Mouse (Mus musculus) T-helper 17 cell (primary cell): ENCODE measurements around the gene Cel.

Experiments
- in situ Hi-C, 2 experiments: fragments of 300-600 bp; cut with MboI, MseI; formaldehyde crosslinking; loops; 1 replicate in 1 of 2; 2 replicates in 1 of 2; pipeline ENCODE4 v1.15.1; 2025; ENCODE audit warnings: high pct_unique_total_duplicates in 2 of 2

Gene Cel

GRCm38 (mm10) chr2:28537995-28538816, 25.0 kb downstream of the Cel start:
- in situ Hi-C loops, result no loop called here

DNA sequence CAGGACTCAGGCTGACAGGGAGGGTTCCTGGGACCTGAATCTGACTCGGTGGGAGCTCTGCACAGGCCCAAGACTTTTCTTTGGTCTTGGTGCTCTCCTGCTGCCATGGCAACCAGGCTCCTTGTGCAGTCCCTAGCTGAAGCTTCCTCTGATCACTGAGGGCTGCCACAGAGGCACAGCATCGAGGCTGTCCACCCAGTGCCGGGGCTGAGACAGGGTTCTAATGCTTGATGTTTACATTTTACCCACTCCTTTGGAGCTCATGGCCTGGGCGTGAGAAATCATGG, 25.6 kb downstream of the Cel start:
- in situ Hi-C loops, result no loop called here

DNA sequence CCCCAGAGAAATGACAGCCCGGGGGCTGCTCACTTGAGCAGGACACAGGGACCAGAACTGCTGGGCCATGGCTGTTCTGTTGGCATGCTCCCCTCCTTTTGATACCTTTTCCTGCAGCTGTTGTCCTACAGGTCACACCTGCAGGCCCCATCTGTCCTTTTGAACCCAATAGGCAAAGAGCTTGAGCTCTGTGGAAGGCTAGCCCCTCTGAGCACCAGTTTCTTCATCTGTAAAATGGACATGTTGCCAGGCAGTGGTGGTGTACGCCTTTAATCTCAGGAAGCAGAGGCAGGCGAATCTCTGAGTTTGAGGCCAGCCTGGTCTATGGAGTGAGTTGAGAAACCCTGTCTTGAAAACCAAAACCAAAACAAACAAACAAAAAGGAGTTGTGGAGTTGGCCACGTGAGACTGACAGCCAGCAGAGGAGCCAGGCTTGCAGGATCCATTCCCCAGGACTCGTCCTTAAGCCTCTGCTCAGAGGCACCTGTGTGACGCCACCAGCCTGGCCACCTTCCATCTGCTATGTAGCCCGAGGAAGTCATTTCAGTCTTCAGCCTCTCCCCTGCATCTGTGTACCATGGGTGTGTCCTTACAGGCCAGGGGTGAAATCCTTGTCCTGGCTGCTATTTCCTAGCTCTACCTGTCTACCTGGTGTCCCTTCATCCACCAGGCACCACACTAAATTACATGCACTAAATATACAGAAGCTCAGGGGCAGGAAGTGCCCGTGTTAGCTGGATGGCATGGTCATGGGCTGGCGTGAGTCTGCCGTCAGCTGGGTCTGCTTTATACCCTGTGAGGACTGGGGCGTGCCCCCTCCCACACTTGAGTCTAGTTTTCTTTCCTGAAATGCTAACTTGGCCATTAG, 26.2 kb downstream of the Cel start:
- in situ Hi-C loops, result no loop called here

DNA sequence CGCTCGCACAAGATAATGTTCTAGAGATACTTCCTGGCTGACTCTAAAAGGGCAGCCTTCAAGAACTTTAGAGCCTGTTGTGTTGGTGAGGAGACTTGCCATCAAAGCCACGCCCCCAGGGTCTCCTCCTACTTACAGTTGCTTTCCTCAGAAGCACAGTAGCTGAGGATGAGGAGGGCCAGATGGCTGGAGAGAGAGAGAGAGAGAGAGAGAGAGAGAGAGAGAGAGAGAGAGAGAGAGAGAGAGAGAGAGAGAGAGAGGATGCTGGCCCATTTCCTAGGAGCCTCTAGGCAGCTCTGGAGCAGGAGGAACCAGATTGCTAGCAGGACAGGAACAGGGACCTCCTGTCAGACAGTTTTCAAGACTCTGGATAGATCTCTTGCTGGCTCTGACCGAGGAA, 27.0 kb downstream of the Cel start:
- in situ Hi-C loops, result no loop called here

- in situ Hi-C loops, result no loop called here
Measured at GRCm38 (mm10) chr2:28535650-28536049, 27.6 kb downstream of the Cel start.

DNA sequence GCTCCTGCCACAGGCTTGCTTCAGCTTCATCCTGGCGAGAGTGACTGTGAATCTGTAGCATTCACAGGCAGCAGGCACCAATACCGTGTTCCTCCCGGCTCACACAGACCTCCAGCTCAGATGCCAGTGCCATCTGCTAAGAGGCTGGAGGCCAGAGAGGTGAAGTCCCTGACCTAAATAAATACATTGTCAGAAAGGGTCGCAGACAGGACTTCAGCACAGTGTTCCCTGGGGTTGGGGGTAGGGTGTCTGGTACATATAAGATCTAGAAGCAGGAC, 28.0 kb downstream of the Cel start:
- in situ Hi-C loops, result no loop called here

DNA sequence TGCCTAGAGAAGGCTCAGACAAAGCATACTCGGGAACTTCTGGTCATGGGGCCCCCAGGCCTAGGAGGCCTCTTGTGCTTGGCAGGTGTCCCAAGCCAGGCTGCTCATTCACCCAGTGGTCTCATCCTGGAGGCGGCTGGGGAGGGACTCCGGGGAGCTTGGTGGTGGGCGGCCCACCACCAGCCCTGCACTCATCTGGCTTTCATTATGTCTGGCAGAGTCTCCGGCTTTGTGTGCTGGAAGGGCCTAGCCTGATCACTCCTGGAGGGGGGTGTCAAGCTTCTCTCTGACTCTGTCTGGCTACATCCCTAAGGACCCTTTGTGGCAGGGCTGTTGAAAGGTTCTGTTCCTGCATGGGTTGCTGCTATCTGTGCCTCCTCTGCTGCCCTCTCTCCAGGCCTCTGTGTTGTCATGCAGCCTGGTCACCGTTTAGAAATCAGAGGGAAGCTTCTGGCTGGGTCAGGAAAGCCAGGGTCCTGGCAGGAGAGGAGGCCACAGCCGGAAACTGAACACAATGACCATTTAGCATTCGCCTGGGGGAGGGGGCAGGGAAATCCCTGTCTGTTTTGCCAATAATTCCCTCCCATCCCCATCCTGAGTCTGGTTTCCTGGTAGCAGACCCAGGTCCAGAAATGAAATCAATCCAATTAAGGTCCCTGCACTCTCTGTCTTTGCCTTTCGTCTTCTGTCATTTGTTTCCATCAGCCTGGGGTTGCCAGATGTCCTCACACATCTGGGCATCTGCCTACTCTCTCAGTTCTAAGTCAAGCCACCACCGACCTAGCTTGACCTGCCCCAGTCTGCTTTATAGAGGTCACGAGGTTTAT, 28.6 kb downstream of the Cel start:
- in situ Hi-C loops, result no loop called here

DNA sequence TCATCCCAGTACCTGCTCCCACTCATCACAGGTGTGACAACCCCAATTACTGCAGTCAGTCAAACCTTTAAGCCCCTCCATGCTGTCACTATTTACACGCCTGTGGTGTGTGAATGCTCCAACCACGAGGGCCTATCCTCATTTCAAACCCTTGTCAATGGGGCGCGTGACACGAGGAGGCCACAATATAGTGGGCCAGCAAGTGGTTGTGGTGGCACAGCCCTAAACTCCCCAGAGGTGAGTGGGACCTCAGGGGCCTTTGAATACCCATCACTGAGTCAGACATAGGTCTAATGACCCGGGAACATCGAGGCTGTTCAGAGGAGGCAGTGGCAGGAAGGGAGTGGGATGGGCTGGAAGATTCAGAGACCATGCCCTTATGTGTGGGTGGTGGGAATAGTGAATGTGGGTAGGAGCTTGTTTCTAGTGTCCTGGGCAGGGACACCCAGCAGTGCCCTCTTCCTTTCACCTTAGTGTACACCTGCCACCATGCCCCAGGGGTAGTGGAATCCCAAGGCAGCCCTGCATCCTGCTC, 29.2 kb downstream of the Cel start:
- in situ Hi-C loops, result no loop called here

DNA sequence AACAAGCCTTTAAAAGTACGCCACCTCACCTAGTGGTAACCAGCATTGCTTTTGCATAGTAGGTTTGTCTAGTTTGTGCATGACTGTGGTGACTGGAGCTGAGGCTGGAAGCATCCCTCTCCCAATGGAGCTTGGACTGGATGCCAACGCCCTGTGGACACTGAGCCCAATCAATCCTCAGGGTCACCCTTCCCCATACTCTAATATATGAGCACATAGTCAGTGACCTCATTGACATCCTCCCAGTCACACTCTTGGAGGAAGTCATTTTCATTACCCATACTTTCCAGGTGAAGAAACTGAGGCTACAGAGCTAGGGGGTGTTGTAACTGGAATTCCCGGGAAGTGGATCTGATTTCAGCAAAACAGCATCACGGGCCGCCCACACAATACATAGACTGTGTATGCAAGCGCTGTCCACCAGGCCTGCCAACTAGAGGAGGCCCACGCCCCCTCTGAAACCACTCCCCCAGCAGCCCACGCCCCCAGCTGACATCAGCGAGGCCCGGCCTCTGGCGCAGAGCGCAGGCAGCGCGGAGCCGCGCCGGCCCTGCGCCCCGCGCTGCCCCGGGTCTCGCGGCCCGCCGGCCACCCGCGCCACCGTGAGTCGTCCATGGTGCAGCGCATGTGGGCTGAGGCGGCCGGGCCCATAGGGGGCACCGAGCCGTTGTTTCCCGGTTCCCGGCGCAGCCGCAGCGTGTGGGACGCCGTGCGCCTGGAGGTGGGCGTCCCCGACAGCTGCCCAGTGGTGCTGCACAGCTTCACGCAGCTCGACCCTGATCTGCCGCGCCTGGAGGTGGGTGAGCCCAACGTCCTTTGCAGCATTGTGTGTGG, 30.0 kb downstream of the Cel start:
- in situ Hi-C loops, result no loop called here

- in situ Hi-C loops, result no loop called here
Measured at GRCm38 (mm10) chr2:28530311-28530710, 32.9 kb downstream of the Cel start.

GRCm38 (mm10) chr2:28529856-28530255, 33.3 kb downstream of the Cel start:
- in situ Hi-C loops, result no loop called here

- in situ Hi-C loops, result no loop called here
Measured at GRCm38 (mm10) chr2:28528354-28528730, 34.9 kb downstream of the Cel start.

- in situ Hi-C loops, result no loop called here
Measured at GRCm38 (mm10) chr2:28527436-28528353, 35.5 kb downstream of the Cel start.

DNA sequence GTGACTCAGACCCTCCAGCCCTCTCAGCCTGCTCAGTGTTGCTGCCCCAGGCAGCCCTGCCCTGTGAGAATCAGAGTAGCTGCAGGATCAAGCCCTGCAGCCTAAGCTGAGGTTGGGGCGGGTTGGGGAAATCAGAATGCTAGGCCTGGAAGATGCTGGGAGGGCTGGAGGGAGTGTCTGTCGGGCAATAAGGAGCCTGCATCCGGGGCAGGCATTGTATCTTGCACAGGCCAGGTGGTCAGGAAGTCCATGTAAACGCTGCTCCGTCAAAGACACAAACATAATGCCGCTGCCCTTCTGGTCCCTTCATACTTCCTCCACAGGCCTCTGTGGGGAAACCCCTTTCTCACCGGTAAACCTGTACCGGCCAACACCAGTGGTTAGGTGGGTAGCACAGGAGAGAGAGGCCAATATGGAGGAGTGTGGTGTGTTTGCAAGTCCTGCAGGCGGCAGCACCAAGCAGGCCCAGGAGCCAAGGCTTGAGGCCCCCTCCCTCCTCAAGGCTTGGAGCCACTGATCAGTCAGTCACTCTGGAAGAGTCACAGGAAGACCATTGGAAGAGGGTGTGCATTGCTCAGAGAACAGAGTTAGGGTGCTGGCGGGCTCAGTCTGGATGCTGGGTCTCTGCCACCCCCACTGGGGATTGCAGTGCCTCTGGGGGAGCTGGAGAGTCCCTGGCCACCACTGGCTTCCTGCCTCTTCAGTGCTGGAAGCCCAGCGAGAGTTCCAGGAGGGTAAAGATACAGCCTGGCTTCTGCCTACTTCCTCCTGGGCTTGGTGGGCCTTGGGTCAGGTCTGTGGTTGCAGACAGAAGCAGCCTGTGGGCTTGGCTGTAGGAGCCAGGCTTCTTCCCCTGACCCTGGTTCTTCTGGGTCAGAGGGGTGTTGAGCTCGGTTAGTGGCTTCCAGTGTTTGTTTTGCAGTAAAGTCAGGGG, 37.0 kb downstream of the Cel start:
- in situ Hi-C loops, result no loop called here

GRCm38 (mm10) chr2:28525219-28525942, 37.8 kb downstream of the Cel start:
- in situ Hi-C loops, result no loop called here

GRCm38 (mm10) chr2:28524406-28524805, 38.8 kb downstream of the Cel start:
- in situ Hi-C loops, result no loop called here

GRCm38 (mm10) chr2:28523643-28524117, 39.5 kb downstream of the Cel start:
- in situ Hi-C loops, result no loop called here

DNA sequence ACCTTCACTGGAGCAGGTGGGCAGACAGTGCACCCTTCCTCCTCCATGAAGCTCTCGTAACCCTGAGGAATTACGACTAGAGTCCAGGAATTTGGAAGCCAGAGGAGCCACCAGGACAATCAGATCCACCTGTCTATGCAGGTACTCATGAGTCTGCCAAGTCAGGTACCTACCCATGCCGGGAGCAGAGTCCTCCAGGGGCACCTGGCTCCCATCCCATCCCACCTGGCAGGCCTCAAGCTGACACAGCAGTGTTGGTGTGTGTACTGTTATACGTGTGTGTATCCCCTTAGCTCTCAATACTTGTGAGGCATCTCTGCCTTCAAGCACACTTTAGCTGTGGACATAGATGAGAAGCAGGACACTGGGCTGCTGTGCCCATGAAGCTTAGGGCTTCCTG, 41.0 kb downstream of the Cel start:
- in situ Hi-C loops, result no loop called here
